Mouse (Mus musculus) layer of hippocampus, adult 2 months (tissue): ENCODE measurements around the gene Jmjd1c. TPM values are rescaled to one million over a fixed set of nuclear protein-coding genes. Genes with fewer than 3 reads are reported as not detected.

Source experiments
- DNase-seq, 2 experiments: peaks; one replicate each; pipeline ENCODE4 v3.0.0; 2022; ENCODE audit warnings: low spot score in 2 of 2
- H3K27ac ChIP-seq: fragments of 200-600 bp; 2 replicates; pipeline ENCODE4 v1.8.1; 2022
- H3K4me3 ChIP-seq: fragments of 200-600 bp; 2 replicates; pipeline ENCODE4 v1.8.1; 2022; ENCODE audit warnings: mild to moderate bottlenecking
- CTCF ChIP-seq: fragments of 200-600 bp; conservative IDR thresholded peaks from 2 replicates; pipeline ENCODE4 v1.8.1; 2022; ENCODE audit warnings: antibody characterized with exemption, mild to moderate bottlenecking, moderate library complexity
- total RNA-seq, 2 experiments: library from RNA; stranded (reverse); gene quantifications; 2 replicates each; pipeline ENCODE4 v1.2.3; 2021

The Jmjd1c gene
- total RNA-seq, 2 experiments from 2014 or later, result 106 to 111 TPM

GRCm38 (mm10) chr10:67081206-67082007, 14.5 kb upstream of the Jmjd1c start:
- no peak for DNase-seq
- TF ChIP-seq CTCF, result no peak
- no peak overlapping the region for H3K4me3 ChIP-seq
- H3K27ac ChIP-seq, result no peak overlapping the region

- no peak for DNase-seq
- Histone ChIP-seq H3K27ac (no peak overlapping the region), H3K4me3 (no peak overlapping the region)
- TF ChIP-seq CTCF, result no peak
Measured at GRCm38 (mm10) chr10:67082531-67082930, 13.4 kb upstream of the Jmjd1c start.

- Histone ChIP-seq H3K27ac (no peak overlapping the region), H3K4me3 (no peak overlapping the region)
- no peak for TF ChIP-seq CTCF
- DNase-seq, result no peak
Measured at GRCm38 (mm10) chr10:67083446-67084166, 12.3 kb upstream of the Jmjd1c start.

- no peak for DNase-seq
- Histone ChIP-seq H3K27ac (no peak overlapping the region), H3K4me3 (no peak overlapping the region)
- TF ChIP-seq CTCF, result no peak
Measured at GRCm38 (mm10) chr10:67085124-67085523, 10.8 kb upstream of the Jmjd1c start.

GRCm38 (mm10) chr10:67085916-67086315, 10.0 kb upstream of the Jmjd1c start:
- Histone ChIP-seq H3K27ac (no peak overlapping the region), H3K4me3 (no peak overlapping the region)
- no peak for TF ChIP-seq CTCF
- no peak for DNase-seq

GRCm38 (mm10) chr10:67087447-67088226, 8.3 kb upstream of the Jmjd1c start:
- Histone ChIP-seq H3K27ac (no peak overlapping the region), H3K4me3 (no peak overlapping the region)
- no peak for TF ChIP-seq CTCF
- no peak for DNase-seq

- Histone ChIP-seq H3K4me3 (no peak overlapping the region), H3K27ac (no peak overlapping the region)
- DNase-seq, result no peak
- no peak for TF ChIP-seq CTCF
Measured at GRCm38 (mm10) chr10:67090611-67091010, 5.3 kb upstream of the Jmjd1c start.

GRCm38 (mm10) chr10:67094922-67095321, 1.0 kb upstream of the Jmjd1c start:
- DNase-seq, result no peak

GRCm38 (mm10) chr10:67096621-67097436, 904 bp downstream of the Jmjd1c start, which contains the start of gene Reep3:
Reep3 (minus strand) TSS chr10:67096945.
- no peak for TF ChIP-seq CTCF
- Histone ChIP-seq H3K4me3 (peak within 1 kb of the TSS; percentile 94), H3K27ac (peak within 1 kb of the TSS; percentile 100)
- DNase-seq, result peak; percentile 48 to 51

More at GRCm38 (mm10) chr10:67094922-67095321, 1.0 kb upstream of the Jmjd1c start:
- TF ChIP-seq CTCF, result no peak
- H3K27ac ChIP-seq, result no peak overlapping the region
- no peak overlapping the region for H3K4me3 ChIP-seq

- peak overlapping the region; percentile 100 for H3K27ac ChIP-seq
- TF ChIP-seq CTCF, result peak; percentile 51
- H3K4me3 ChIP-seq, result peak overlapping the region; percentile 94
- DNase-seq, result no peak
Measured at GRCm38 (mm10) chr10:67097437-67098150, 1.7 kb downstream of the Jmjd1c start.

- Histone ChIP-seq H3K4me3 (peak overlapping the region; percentile 94), H3K27ac (peak overlapping the region; percentile 100; the same call in 1 of the 2 replicates)
- no peak for TF ChIP-seq CTCF
- no peak for DNase-seq
Measured at GRCm38 (mm10) chr10:67098408-67099050, 2.6 kb downstream of the Jmjd1c start.
